Mouse (Mus musculus) MEL (cell line): Measurements from ENCODE around the gene Slc20a1. TPM values are rescaled to one million over a fixed set of nuclear protein-coding genes. Genes with fewer than 3 reads are reported as not detected.

ENCODE experiments used
- DNase-seq: peaks from one replicate; pipeline ENCODE4 v3.0.0; 2011; ENCODE audit warnings: low read depth, low spot score
- H3K27ac ChIP-seq: 2 replicates; pipeline ENCODE4 v1.5.1; 2012; ENCODE audit warnings: low read depth, mild to moderate bottlenecking, control low read depth, low read length, moderate library complexity; ENCODE audit not compliant: control insufficient read depth
- H3K27me3 ChIP-seq, 2 experiments: fragments of 150-350 bp in 1 of 2; sonication (generic) in 1 of 2; 2 replicates each; pipeline ENCODE4 v1.6.1; 2012; ENCODE audit warnings: low read length in 2 of 2, mild to moderate bottlenecking in 2 of 2, improper control_type of control experiment in 1 of 2, moderate library complexity in 1 of 2; ENCODE audit not compliant: insufficient read depth in 2 of 2, control insufficient read depth in 1 of 2
- H3K36me3 ChIP-seq, 2 experiments: 2 replicates each; pipeline ENCODE4 v1.6.1; 2012 to 2014; ENCODE audit warnings: low read length in 2 of 2, improper control_type of control experiment in 1 of 2, inconsistent platforms in 1 of 2, mild to moderate bottlenecking in 1 of 2; ENCODE audit not compliant: insufficient read depth in 2 of 2, control insufficient read depth in 1 of 2
- H3K4me1 ChIP-seq, 2 experiments: fragments of 150-350 bp in 1 of 2; sonication (generic) in 1 of 2; 2 replicates each; pipeline ENCODE4 v1.6.1; 2012; ENCODE audit warnings: low read length in 2 of 2, improper control_type of control experiment in 1 of 2, mild to moderate bottlenecking in 1 of 2; ENCODE audit not compliant: insufficient read depth in 2 of 2, control insufficient read depth in 1 of 2
- H3K4me3 ChIP-seq, 2 experiments: fragments of 150-350 bp in 1 of 2; sonication (generic) in 1 of 2; 2 replicates each; pipeline ENCODE4 v1.5.1; 2012; ENCODE audit warnings: low read depth in 2 of 2, low read length in 2 of 2, mild to moderate bottlenecking in 2 of 2, moderate library complexity in 2 of 2, control low read depth in 1 of 2, improper control_type of control experiment in 1 of 2; ENCODE audit not compliant: control insufficient read depth in 1 of 2, insufficient read depth in 1 of 2
- H3K79me2 ChIP-seq: 2 replicates; pipeline ENCODE4 v1.6.1; 2012; ENCODE audit warnings: mild to moderate bottlenecking, low read length, moderate library complexity; ENCODE audit not compliant: control insufficient read depth, poor library complexity, insufficient read depth
- H3K9ac ChIP-seq: 2 replicates; pipeline ENCODE4 v1.6.1; 2012; ENCODE audit warnings: low read depth, mild to moderate bottlenecking, control low read depth, low read length, moderate library complexity; ENCODE audit not compliant: control insufficient read depth, poor library complexity, severe bottlenecking
- H3K9me3 ChIP-seq: fragments of 150-350 bp; sonication (generic); replicated peaks from 2 replicates; pipeline ENCODE4 v1.6.1; 2012; ENCODE audit warnings: mild to moderate bottlenecking, low read length, improper control_type of control experiment, moderate library complexity; ENCODE audit not compliant: insufficient read depth
- BHLHE40 ChIP-seq: IDR thresholded peaks from 2 replicates; pipeline ENCODE4 v1.6.1; 2012; ENCODE audit warnings: low read depth, mild to moderate bottlenecking, inconsistent platforms, low read length, improper control_type of control experiment, borderline replicate concordance
- CTCF ChIP-seq, 3 experiments: IDR thresholded peaks in 2 of 3; conservative IDR thresholded peaks in 1 of 3; 2 replicates each; pipeline ENCODE4 v1.5.1; 2011 to 2012; ENCODE audit warnings: low read length in 3 of 3, low read depth in 2 of 3, mild to moderate bottlenecking in 2 of 3, improper control_type of control experiment in 1 of 3, inconsistent platforms in 1 of 3, mixed read lengths in 1 of 3, moderate library complexity in 1 of 3; ENCODE audit not compliant: control insufficient read depth in 1 of 3, insufficient read depth in 1 of 3, poor library complexity in 1 of 3, severe bottlenecking in 1 of 3
- EP300 ChIP-seq, 2 experiments: IDR thresholded peaks; 2 replicates each; pipeline ENCODE4 v1.6.1; 2011; ENCODE audit warnings: improper control_type of control experiment in 2 of 2, low read length in 2 of 2, low read depth in 1 of 2, mild to moderate bottlenecking in 1 of 2
- GABPA ChIP-seq: IDR thresholded peaks from 2 replicates; pipeline ENCODE4 v1.6.1; 2012; ENCODE audit warnings: low read depth, mild to moderate bottlenecking, inconsistent platforms, low read length, improper control_type of control experiment, moderate library complexity
- GATA1 ChIP-seq: IDR thresholded peaks from 2 replicates; pipeline ENCODE4 v1.6.1; 2011; ENCODE audit warnings: low read depth, low read length, improper control_type of control experiment
- HCFC1 ChIP-seq: IDR thresholded peaks from 2 replicates; pipeline ENCODE4 v1.6.1; 2012; ENCODE audit warnings: low read depth, mild to moderate bottlenecking, inconsistent platforms, low read length, improper control_type of control experiment, moderate library complexity
- MAFK ChIP-seq: IDR thresholded peaks from 2 replicates; pipeline ENCODE4 v1.6.1; 2011; ENCODE audit warnings: low read depth, mild to moderate bottlenecking, low read length, improper control_type of control experiment, borderline replicate concordance
- MAX ChIP-seq: IDR thresholded peaks from 2 replicates; pipeline ENCODE4 v1.6.1; 2011; ENCODE audit warnings: low read length, improper control_type of control experiment
- MAZ ChIP-seq: IDR thresholded peaks from 2 replicates; pipeline ENCODE4 v1.6.1; 2012; ENCODE audit warnings: low read depth, mild to moderate bottlenecking, inconsistent platforms, low read length, improper control_type of control experiment
- MEF2A ChIP-seq: IDR thresholded peaks from 2 replicates; pipeline ENCODE4 v1.6.1; 2014; ENCODE audit warnings: low read depth, mild to moderate bottlenecking, inconsistent platforms, low read length, improper control_type of control experiment; ENCODE audit not compliant: poor library complexity, insufficient replicate concordance, severe bottlenecking; ENCODE audit errors: extremely low read depth
- MXI1 ChIP-seq: IDR thresholded peaks from 2 replicates; pipeline ENCODE4 v1.6.1; 2011; ENCODE audit warnings: mild to moderate bottlenecking, low read depth, low read length, improper control_type of control experiment
- MYB ChIP-seq: IDR thresholded peaks from 2 replicates; pipeline ENCODE4 v1.6.1; 2011; ENCODE audit warnings: mild to moderate bottlenecking, low read depth, low read length, improper control_type of control experiment
- MYC ChIP-seq: IDR thresholded peaks from 2 replicates; pipeline ENCODE4 v1.6.1; 2011; ENCODE audit warnings: low read depth, mild to moderate bottlenecking, low read length, improper control_type of control experiment, moderate library complexity
- POLR2AphosphoS2 ChIP-seq: IDR thresholded peaks from 2 replicates; pipeline ENCODE4 v1.6.1; 2011; ENCODE audit warnings: low read length, improper control_type of control experiment
- RAD21 ChIP-seq: IDR thresholded peaks from 2 replicates; pipeline ENCODE4 v1.6.1; 2011; ENCODE audit warnings: mild to moderate bottlenecking, low read depth, low read length, improper control_type of control experiment
- SMC3 ChIP-seq: IDR thresholded peaks from 2 replicates; pipeline ENCODE4 v1.6.1; 2011; ENCODE audit warnings: low read depth, low read length, improper control_type of control experiment
- TCF12 ChIP-seq: IDR thresholded peaks from 2 replicates; pipeline ENCODE4 v1.6.1; 2014; ENCODE audit warnings: low read depth, mild to moderate bottlenecking, inconsistent platforms, low read length, improper control_type of control experiment, moderate library complexity
- USF2 ChIP-seq, 2 experiments: IDR thresholded peaks; 2 replicates each; pipeline ENCODE4 v1.6.1; 2011 to 2012; ENCODE audit warnings: improper control_type of control experiment in 2 of 2, low read length in 2 of 2, borderline replicate concordance in 1 of 2, inconsistent platforms in 1 of 2, low read depth in 1 of 2, mild to moderate bottlenecking in 1 of 2; ENCODE audit not compliant: insufficient read depth in 1 of 2
- ZKSCAN1 ChIP-seq: IDR thresholded peaks from 2 replicates; pipeline ENCODE4 v1.6.1; 2012; ENCODE audit warnings: low read depth, mild to moderate bottlenecking, inconsistent platforms, low read length, improper control_type of control experiment, moderate library complexity
- ZNF384 ChIP-seq: IDR thresholded peaks from 2 replicates; pipeline ENCODE4 v1.6.1; 2012; ENCODE audit warnings: low read depth, mild to moderate bottlenecking, inconsistent platforms, low read length, improper control_type of control experiment
- polyA plus RNA-seq, 2 experiments: library from polyadenylated mRNA; stranded (reverse) in 1 of 2; unstranded in 1 of 2; fragments of >175 nt in 1 of 2; fragments of >200 nt in 1 of 2; gene quantifications; 2 replicates each; pipeline versions ENCODE4 v1.2.1 to v1.2.4; 2012; ENCODE audit warnings: low replicate concordance in 2 of 2, low read depth in 1 of 2; ENCODE audit not compliant: insufficient read length in 2 of 2, insufficient read depth in 1 of 2, missing spikeins in 1 of 2
- total RNA-seq: library from RNA; depleted of rRNA; stranded (reverse); fragments of 300-350 nt; gene quantifications from 2 replicates; pipeline ENCODE4 v1.2.3, GENCODE M21; 2012

The Slc20a1 gene
- total and polyA plus RNA-seq, 3 experiments: 69.4 to 80.7 TPM; not detected in 1

DNA sequence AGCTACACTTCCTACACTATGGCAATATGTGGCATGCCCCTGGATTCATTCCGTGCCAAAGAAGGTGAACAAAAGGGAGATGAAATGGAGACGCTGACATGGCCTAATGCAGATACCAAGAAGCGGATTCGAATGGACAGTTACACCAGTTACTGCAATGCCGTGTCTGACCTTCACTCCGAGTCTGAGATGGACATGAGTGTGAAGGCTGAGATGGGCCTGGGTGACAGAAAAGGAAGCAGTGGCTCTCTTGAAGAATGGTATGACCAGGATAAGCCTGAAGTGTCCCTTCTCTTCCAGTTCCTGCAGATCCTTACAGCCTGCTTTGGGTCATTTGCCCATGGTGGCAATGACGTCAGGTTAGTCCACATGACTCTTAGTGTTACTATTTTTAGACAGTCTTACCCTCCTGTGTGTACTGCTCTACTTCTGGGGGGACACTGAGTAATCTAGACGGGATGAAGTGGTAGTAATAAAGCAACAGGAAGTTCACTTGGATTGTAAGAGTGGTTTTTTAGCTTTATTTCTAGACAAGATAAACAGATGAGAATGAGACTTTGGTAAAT, 9.7 kb downstream of the Slc20a1 start:
- no peaks in the 10 kb centered on the region for H3K79me2 ChIP-seq
- TF ChIP-seq GATA1: no peak
- TF ChIP-seq CTCF (IDR thresholded peaks at IDR 0.05 in 2 of 3, conservative IDR thresholded peaks at IDR 0.05 in 1 of 3; ENCODE audit: control insufficient read depth in 1 of 3, insufficient read depth in 1 of 3, low read depth in 2 of 3, low read length in 3 of 3, poor library complexity in 1 of 3, severe bottlenecking in 1 of 3): no peak
- no peak for TF ChIP-seq ZNF384
- no peak for TF ChIP-seq RAD21
- TF ChIP-seq GABPA: no peak
- no peak for TF ChIP-seq MXI1
- TF ChIP-seq MYB: no peak
- TF ChIP-seq HCFC1: no peak
- TF ChIP-seq TCF12: no peak
- TF ChIP-seq MAX: no peak
- no peak for TF ChIP-seq MEF2A
- TF ChIP-seq USF2 (IDR thresholded peaks at IDR 0.05; ENCODE audit: borderline replicate concordance in 1 of 2, insufficient read depth in 1 of 2, low read depth in 1 of 2, low read length in 2 of 2): no peak
- no peak for TF ChIP-seq POLR2AphosphoS2
- TF ChIP-seq BHLHE40: no peak
- no peak for TF ChIP-seq MYC
- H3K4me1 ChIP-seq: no peaks in the 10 kb centered on the region; a peak in 2 of 4 replicates
- H3K9me3 ChIP-seq: no peaks in the 10 kb centered on the region
- H3K36me3 ChIP-seq: peaks cover 2 to 21% of the 10 kb centered on the region in 2 experiments
- H3K27me3 ChIP-seq: no peaks in the 10 kb centered on the region
- no peak overlapping the region for H3K4me3 ChIP-seq
- no peak for DNase-seq
- H3K9ac ChIP-seq: no peak overlapping the region
- H3K27ac ChIP-seq: no peak overlapping the region

GRCm38 (mm10) chr2:129210089-129210749, 11.7 kb downstream of the Slc20a1 start:
- H3K9ac ChIP-seq: no peak overlapping the region
- H3K27me3 ChIP-seq: no peaks in the 10 kb centered on the region
- H3K36me3 ChIP-seq: peaks cover 7 to 14% of the 10 kb centered on the region in 2 experiments
- DNase-seq: no peak
- H3K79me2 ChIP-seq: no peaks in the 10 kb centered on the region
- no peak overlapping the region for H3K4me3 ChIP-seq
- no peak overlapping the region for H3K27ac ChIP-seq
- H3K9me3 ChIP-seq: no peaks in the 10 kb centered on the region
- H3K4me1 ChIP-seq: peaks cover 3 to 7% of the 10 kb centered on the region in 2 experiments
- TF ChIP-seq MXI1: no peak
- no peak for TF ChIP-seq MAZ
- TF ChIP-seq MAFK: no peak
- TF ChIP-seq MAX: no peak
- TF ChIP-seq SMC3: no peak
- no peak for TF ChIP-seq EP300 (IDR thresholded peaks at IDR 0.05; ENCODE audit: low read depth in 1 of 2, low read length in 2 of 2)
- TF ChIP-seq HCFC1: no peak
- TF ChIP-seq ZKSCAN1: no peak
- TF ChIP-seq, all 39 proteins: peak for 0
